11 mouse cellular contexts compared by ENCODE assay signal in the genomic region with DNA sequence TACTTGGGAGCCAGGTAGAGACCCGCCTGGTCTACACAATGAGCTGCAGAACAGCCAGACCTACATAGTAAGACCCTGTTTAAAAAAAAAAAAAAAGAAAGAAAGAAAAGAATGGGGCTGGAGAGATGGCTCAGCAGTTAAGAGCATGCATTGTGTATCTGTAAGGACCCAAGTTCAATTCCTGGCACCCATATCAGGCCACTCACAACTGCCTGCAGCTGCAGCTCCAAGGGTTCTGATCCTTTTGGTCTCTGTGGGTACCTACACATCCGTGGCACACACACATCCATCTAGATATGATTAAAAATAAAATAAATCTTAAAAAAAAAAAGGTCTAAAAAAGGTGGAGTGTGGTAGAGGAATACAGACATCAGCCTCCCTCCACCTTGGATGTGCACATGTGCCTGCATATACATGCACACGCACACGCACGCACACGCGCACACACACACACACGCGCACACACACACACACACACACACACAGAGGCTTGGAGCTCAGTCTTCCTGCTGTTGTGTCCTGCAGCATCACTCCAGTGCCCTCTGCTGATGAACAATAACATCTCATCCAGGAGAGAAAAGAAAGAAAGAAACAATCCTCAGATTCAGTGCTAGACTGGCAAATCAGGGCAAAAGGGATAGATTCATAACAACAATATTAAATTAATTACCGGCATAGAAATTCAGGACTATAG. TPM values are rescaled to one million over a fixed set of nuclear protein-coding genes. Genes with fewer than 3 reads are reported as not detected.
DNase-seq lines count a peak whose midpoint lies in the region; ATAC-seq and TF ChIP-seq lines count a peak whose summit lies in the region.
"Had no signal": no experiment of that assay in that cellular context is flagged by ENCODE, and none has a peak within 500 bp of the region (broad histone marks: within the 10 kb centered on the region; RNA-seq: fewer than 3 reads in every experiment).

No protein-coding gene starts in this region.

- H3K4me3 ChIP-seq in heart, embryonic 10.5 days = no peak overlapping the region
- H3K4me3 ChIP-seq in liver, postnatal 0 days (ENCODE audit: low read depth, low read length) = no peak overlapping the region
- no peak overlapping the region for H3K4me3 ChIP-seq in liver, embryonic 11.5 days (ENCODE audit: low read depth, low read length)
- no peak overlapping the region for H3K4me3 ChIP-seq in midbrain, embryonic 16.5 days (ENCODE audit: low read depth, low read length)
- H3K4me3 ChIP-seq in neural tube, embryonic 15.5 days (replicated peaks) = no peak overlapping the region
- H3K4me3 ChIP-seq: neural tube, embryonic 12.5 days had no signal

- no peak for TF ChIP-seq EP300 in liver, postnatal 0 days (IDR thresholded peaks at IDR 0.05; ENCODE audit: low read depth)

- peak; percentile 58 for DNase-seq in heart, embryonic 10.5 days (ENCODE audit: low spot score)
- DNase-seq in heart, postnatal 36 days = no peak
- DNase-seq in liver, postnatal 0 days = no peak
- no peak for DNase-seq in liver, embryonic 11.5 days (ENCODE audit: low spot score)
- peak; percentile 60 for DNase-seq in R1 (ENCODE audit: low read depth, low spot score)
- DNase-seq in urinary bladder, postnatal 14 days (ENCODE audit: low spot score) = no peak
- DNase-seq: cerebellum, adult 9-11 months; kidney, adult 8-10 months had no signal

- no peak overlapping the region for H3K4me2 ChIP-seq in liver, postnatal 0 days (ENCODE audit: low read depth, low read length)
- no peak overlapping the region for H3K4me2 ChIP-seq in liver, embryonic 11.5 days
- H3K4me2 ChIP-seq in midbrain, embryonic 16.5 days (ENCODE audit: low read length) = no peak overlapping the region
- H3K4me2 ChIP-seq in neural tube, embryonic 15.5 days = no peak overlapping the region
- H3K4me2 ChIP-seq: neural tube, embryonic 12.5 days had no signal

- H3K27me3 ChIP-seq in heart, embryonic 10.5 days (ENCODE audit: insufficient read depth, poor library complexity, severe bottlenecking) = no peaks in the 10 kb centered on the region
- no peaks in the 10 kb centered on the region for H3K27me3 ChIP-seq in liver, postnatal 0 days (ENCODE audit: insufficient read depth, low read length)
- H3K27me3 ChIP-seq in liver, embryonic 11.5 days (replicated peaks; ENCODE audit: control insufficient read depth, insufficient read depth, low read length) = no peaks in the 10 kb centered on the region; the same call in 1 of the 2 replicates
- no peaks in the 10 kb centered on the region for H3K27me3 ChIP-seq in midbrain, embryonic 16.5 days (ENCODE audit: control insufficient read depth, insufficient read depth, low read depth, low read length)
- no peaks in the 10 kb centered on the region for H3K27me3 ChIP-seq in neural tube, embryonic 15.5 days (replicated peaks)
- H3K27me3 ChIP-seq: neural tube, embryonic 12.5 days had no signal

- WGBS in heart, embryonic 10.5 days = 85% methylated on average over 10 of the region's 10 CpGs
- WGBS in liver, postnatal 0 days (ENCODE audit: insufficient replicate concordance) = 86% methylated on average over 10 of the region's 10 CpGs
- 83% methylated on average over 10 of the region's 10 CpGs for WGBS in liver, embryonic 11.5 days
- WGBS in midbrain, embryonic 16.5 days = 85% methylated on average over 10 of the region's 10 CpGs
- WGBS in neural tube, embryonic 15.5 days = 89% methylated on average over 10 of the region's 10 CpGs

- ATAC-seq in liver, postnatal 0 days = no peak
- ATAC-seq in liver, embryonic 11.5 days (replicated peaks; ENCODE audit: low FRiP score) = no peak
- peak; percentile 54; the same call in 1 of the 2 replicates for ATAC-seq in midbrain, embryonic 16.5 days
- ATAC-seq in neural tube, embryonic 15.5 days (ENCODE audit: low FRiP score) = no peak

- peak; percentile 50 for TF ChIP-seq CTCF in liver, postnatal 0 days (IDR thresholded peaks at IDR 0.05; ENCODE audit: low read depth)

- intact Hi-C loops in heart, postnatal 36 days (cut with DNase I) = no loop called here

- H3K4me1 ChIP-seq in heart, embryonic 10.5 days = peaks cover 4% of the 10 kb centered on the region; the same call in 1 of the 2 replicates
- no peaks in the 10 kb centered on the region for H3K4me1 ChIP-seq in liver, postnatal 0 days (ENCODE audit: insufficient read depth)
- H3K4me1 ChIP-seq in liver, embryonic 11.5 days (replicated peaks; ENCODE audit: control insufficient read depth, insufficient read depth, low read length) = no peaks in the 10 kb centered on the region
- H3K4me1 ChIP-seq in midbrain, embryonic 16.5 days (ENCODE audit: control insufficient read depth, insufficient read depth, low read length) = no peaks in the 10 kb centered on the region
- no peaks in the 10 kb centered on the region for H3K4me1 ChIP-seq in neural tube, embryonic 15.5 days
- H3K4me1 ChIP-seq: neural tube, embryonic 12.5 days had no signal

- no peaks in the 10 kb centered on the region for H3K9me3 ChIP-seq in heart, embryonic 10.5 days
- H3K9me3 ChIP-seq in liver, postnatal 0 days (ENCODE audit: low read length) = no peaks in the 10 kb centered on the region
- H3K9me3 ChIP-seq in liver, embryonic 11.5 days (ENCODE audit: control insufficient read depth, low read length) = no peaks in the 10 kb centered on the region
- no peaks in the 10 kb centered on the region for H3K9me3 ChIP-seq in midbrain, embryonic 16.5 days (replicated peaks; ENCODE audit: control insufficient read depth, low read length, poor library complexity, severe bottlenecking)
- H3K9me3 ChIP-seq in neural tube, embryonic 15.5 days (replicated peaks) = no peaks in the 10 kb centered on the region
- H3K9me3 ChIP-seq: neural tube, embryonic 12.5 days had no signal

- no peak overlapping the region for H3K27ac ChIP-seq in heart, embryonic 10.5 days
- H3K27ac ChIP-seq in liver, postnatal 0 days (ENCODE audit: low read depth) = no peak overlapping the region
- H3K27ac ChIP-seq in liver, embryonic 11.5 days (ENCODE audit: low read depth, low read length) = no peak overlapping the region
- no peak overlapping the region for H3K27ac ChIP-seq in midbrain, embryonic 16.5 days (ENCODE audit: low read length)
- H3K27ac ChIP-seq in neural tube, embryonic 15.5 days (replicated peaks) = no peak overlapping the region
- H3K27ac ChIP-seq: neural tube, embryonic 12.5 days had no signal

- no peak overlapping the region for H3K9ac ChIP-seq in liver, postnatal 0 days (replicated peaks)
- H3K9ac ChIP-seq in liver, embryonic 11.5 days (ENCODE audit: low read depth, low read length) = no peak overlapping the region
- no peak overlapping the region for H3K9ac ChIP-seq in midbrain, embryonic 16.5 days (ENCODE audit: low read depth, low read length)
- H3K9ac ChIP-seq in neural tube, embryonic 15.5 days (replicated peaks) = no peak overlapping the region
- H3K9ac ChIP-seq: neural tube, embryonic 12.5 days had no signal

- H3K36me3 ChIP-seq in heart, embryonic 10.5 days = no peaks in the 10 kb centered on the region
- H3K36me3 ChIP-seq in liver, postnatal 0 days (replicated peaks; ENCODE audit: insufficient read depth, low read length) = no peaks in the 10 kb centered on the region
- no peaks in the 10 kb centered on the region for H3K36me3 ChIP-seq in liver, embryonic 11.5 days (ENCODE audit: control insufficient read depth, insufficient read depth, low read length)
- H3K36me3 ChIP-seq in midbrain, embryonic 16.5 days (ENCODE audit: control insufficient read depth, insufficient read depth, low read length) = no peaks in the 10 kb centered on the region
- H3K36me3 ChIP-seq in neural tube, embryonic 15.5 days = no peaks in the 10 kb centered on the region
- H3K36me3 ChIP-seq: neural tube, embryonic 12.5 days had no signal

RNA-seq across cellular contexts. Expression of gene Ccdc171, which starts 10.2 kb away (rescaled TPM):
- polyA plus RNA-seq in heart, embryonic 10.5 days (2016; fragmentation: Nextera tagmentation; extraction: Ambion mirVana) = 3.3 and 4.0 TPM in 2 replicates
- total RNA-seq in heart, postnatal 36 days (2021) = 1 to 10 TPM in 1 of 2 experiments, under 1 TPM in 1; 1.00 to 1.1 TPM
- polyA plus RNA-seq in liver, postnatal 0 days (2015; fragmentation: Nextera tagmentation; extraction: Ambion mirVana) = 0.47 and 0.60 TPM in 2 replicates
- 3.9 and 4.2 TPM in 2 replicates for polyA plus RNA-seq in liver, embryonic 11.5 days (2014; fragmentation: Nextera tagmentation; extraction: Ambion mirVana)
- 3.5 TPM in 2 replicates for polyA plus RNA-seq in midbrain, embryonic 16.5 days (2015; fragmentation: Nextera tagmentation; extraction: Ambion mirVana)
- 3.4 and 3.7 TPM in 2 replicates for polyA plus RNA-seq in neural tube, embryonic 15.5 days (2015; fragmentation: Nextera tagmentation; extraction: Ambion mirVana)

RNA-seq across cellular contexts. Expression of gene Psip1, which starts 28.9 kb away (rescaled TPM):
- 96.6 and 148 TPM in 2 replicates for polyA plus RNA-seq in heart, embryonic 10.5 days (2016; fragmentation: Nextera tagmentation; extraction: Ambion mirVana)
- 10 to 100 TPM; 17.0 to 21.3 TPM for total RNA-seq in heart, postnatal 36 days (2021)
- polyA plus RNA-seq in liver, postnatal 0 days (2015; fragmentation: Nextera tagmentation; extraction: Ambion mirVana) = 29.9 and 30.1 TPM in 2 replicates
- 120 and 125 TPM in 2 replicates for polyA plus RNA-seq in liver, embryonic 11.5 days (2014; fragmentation: Nextera tagmentation; extraction: Ambion mirVana)
- 284 and 290 TPM in 2 replicates for polyA plus RNA-seq in midbrain, embryonic 16.5 days (2015; fragmentation: Nextera tagmentation; extraction: Ambion mirVana)
- 215 and 230 TPM in 2 replicates for polyA plus RNA-seq in neural tube, embryonic 15.5 days (2015; fragmentation: Nextera tagmentation; extraction: Ambion mirVana)

Comparison
In these comparisons a context has a peak if more than half of its experiments do, and no peak if none do; other contexts are left out.
1. DNase-seq: peak in heart, embryonic 10.5 days (single experiment) and R1 (single experiment); none in heart, postnatal 36 days (0 of 2), liver, postnatal 0 days (single experiment), liver, embryonic 11.5 days (single experiment) and urinary bladder, postnatal 14 days (single experiment).